Mouse (Mus musculus) thymus, adult 2 months (tissue): Measurements from ENCODE around the gene Fads6.

Experiments used
- CTCF ChIP-seq: fragments of 200-500 bp; IDR thresholded peaks from 2 replicates; pipeline ENCODE4 v1.5.1; 2012; ENCODE audit warnings: mild to moderate bottlenecking, control low read depth, low read length, moderate library complexity, borderline replicate concordance; ENCODE audit not compliant: control insufficient read depth, poor library complexity, insufficient read depth; ENCODE audit errors: extremely low read depth
- POLR2A ChIP-seq: fragments of 200-500 bp; IDR thresholded peaks from 2 replicates; pipeline ENCODE4 v1.6.1; 2012; ENCODE audit warnings: mild to moderate bottlenecking, low read length, control low read depth, moderate library complexity; ENCODE audit not compliant: control insufficient read depth, poor library complexity, insufficient read depth; ENCODE audit errors: extremely low read depth

DNA sequence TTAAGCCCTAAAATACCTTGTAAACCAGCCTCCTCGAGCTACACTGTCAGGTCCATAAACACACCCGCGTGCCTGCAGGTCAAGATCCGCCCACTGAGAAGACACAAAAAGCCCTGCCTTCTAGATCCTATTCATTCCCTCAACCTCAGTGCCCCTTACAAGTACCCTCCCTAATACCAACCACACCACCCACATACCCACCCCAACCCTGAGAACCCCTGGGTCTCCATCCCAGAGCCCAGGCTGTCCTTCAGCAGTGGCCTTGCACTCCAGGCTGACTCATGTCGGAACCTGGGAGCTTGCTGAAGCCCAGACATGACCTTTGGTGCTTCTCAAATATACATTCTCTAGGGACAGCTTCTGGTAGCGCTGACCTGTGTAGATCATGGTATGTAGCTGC, 22.7 kb downstream of the Fads6 start:
- TF ChIP-seq POLR2A (no peak), CTCF (no peak)
